17 mouse cellular contexts compared by ENCODE assay signal in genomic region chr2:167948047-167948446, GRCm38 (mm10). TPM values are rescaled to one million over a fixed set of nuclear protein-coding genes. Genes with fewer than 3 reads are reported as not detected.
A peak's percentile ranks its signal among the peaks of the same experiment; 100 is the strongest.
DNase-seq lines count a peak whose midpoint lies in the region; ATAC-seq and TF ChIP-seq lines count a peak whose summit lies in the region.
"Had no signal": no experiment of that assay in that cellular context is flagged by ENCODE, and none has a peak within 500 bp of the region (broad histone marks: within the 10 kb centered on the region; RNA-seq: fewer than 3 reads in every experiment).

No protein-coding gene starts in this region.

- no peak overlapping the region for H3K4me2 ChIP-seq in heart, postnatal 0 days (ENCODE audit: low read depth, low read length)
- H3K4me2 ChIP-seq in CH12.LX (ENCODE audit: insufficient read depth, low read depth, poor library complexity, severe bottlenecking): no peak overlapping the region
- no peak overlapping the region for H3K4me2 ChIP-seq in intestine, postnatal 0 days (replicated peaks; ENCODE audit: low read depth)
- H3K4me2 ChIP-seq in midbrain, embryonic 14.5 days (ENCODE audit: low read length): no peak overlapping the region
- H3K4me2 ChIP-seq: liver, embryonic 11.5 days; midbrain, embryonic 12.5 days; neural tube, embryonic 12.5 days had no signal

- H3K79me2 ChIP-seq in CH12.LX (replicated peaks; ENCODE audit: control insufficient read depth, extremely low read depth, insufficient read depth, poor library complexity, severe bottlenecking): peaks cover 97% of the 10 kb centered on the region

- TF ChIP-seq CTCF in heart, postnatal 0 days (IDR thresholded peaks at IDR 0.05; ENCODE audit: low read depth): no peak
- no peak for TF ChIP-seq CTCF in CH12.LX (conservative IDR thresholded peaks at IDR 0.05 in 1 of 2, IDR thresholded peaks at IDR 0.05 in 1 of 2; ENCODE audit: low read depth in 2 of 2, low read length in 2 of 2)
- TF ChIP-seq CTCF in intestine, postnatal 0 days (IDR thresholded peaks at IDR 0.05; ENCODE audit: low read depth): no peak

- no peaks in the 10 kb centered on the region for H3K9me3 ChIP-seq in heart, postnatal 0 days (replicated peaks; ENCODE audit: control insufficient read depth, low read length)
- no peaks in the 10 kb centered on the region for H3K9me3 ChIP-seq in CH12.LX (replicated peaks; ENCODE audit: low read length)
- no peaks in the 10 kb centered on the region for H3K9me3 ChIP-seq in intestine, postnatal 0 days (ENCODE audit: control insufficient read depth)
- H3K9me3 ChIP-seq in midbrain, embryonic 14.5 days (ENCODE audit: control insufficient read depth, low read length): no peaks in the 10 kb centered on the region
- H3K9me3 ChIP-seq: embryonic facial prominence, embryonic 10.5 days; midbrain, embryonic 12.5 days; neural tube, embryonic 12.5 days had no signal

- no peaks in the 10 kb centered on the region for H3K36me3 ChIP-seq in heart, postnatal 0 days (replicated peaks; ENCODE audit: control insufficient read depth, insufficient read depth, low read length)
- H3K36me3 ChIP-seq in CH12.LX (replicated peaks in 1 of 2; ENCODE audit: control insufficient read depth in 1 of 2, insufficient read depth in 1 of 2, low read length in 1 of 2): peaks cover 0 to 60% of the 10 kb centered on the region in 2 experiments
- H3K36me3 ChIP-seq in intestine, postnatal 0 days (ENCODE audit: control insufficient read depth, insufficient read depth): no peaks in the 10 kb centered on the region
- H3K36me3 ChIP-seq in midbrain, embryonic 14.5 days (ENCODE audit: control insufficient read depth, insufficient read depth, low read length): peaks cover 3% of the 10 kb centered on the region; the same call in 1 of the 2 replicates
- H3K36me3 ChIP-seq: midbrain, embryonic 12.5 days; neural tube, embryonic 12.5 days had no signal

- no peak for TF ChIP-seq EP300 in heart, postnatal 0 days (IDR thresholded peaks at IDR 0.05; ENCODE audit: low read depth)
- no peak for TF ChIP-seq EP300 in CH12.LX (IDR thresholded peaks at IDR 0.05; ENCODE audit: low read length)

- DNase-seq in heart, postnatal 0 days (ENCODE audit: low spot score): no peak
- DNase-seq in heart, postnatal 4 days: no peak
- DNase-seq in CH12.LX (ENCODE audit: extremely low read depth): no peak
- peak; percentile 62 to 80 for DNase-seq in lung, postnatal 4 days
- DNase-seq in cerebellum, postnatal 36 days: no peak
- DNase-seq in midbrain, embryonic 14.5 days: no peak
- DNase-seq: cerebellum, adult 9-11 months; heart, postnatal 36 days; kidney, adult 11 months; thymus, postnatal 4 days had no signal

- H3K4me3 ChIP-seq in heart, postnatal 0 days (ENCODE audit: low read depth, low read length): no peak overlapping the region
- no peak overlapping the region for H3K4me3 ChIP-seq in CH12.LX (replicated peaks in 1 of 3; ENCODE audit: low read depth in 2 of 3, low read length in 2 of 3, poor library complexity in 1 of 3)
- H3K4me3 ChIP-seq in intestine, postnatal 0 days (ENCODE audit: low read depth, low read length): no peak overlapping the region
- no peak overlapping the region for H3K4me3 ChIP-seq in midbrain, embryonic 14.5 days (replicated peaks; ENCODE audit: low read depth, low read length)
- H3K4me3 ChIP-seq: embryonic facial prominence, embryonic 10.5 days; midbrain, embryonic 12.5 days; neural tube, embryonic 12.5 days had no signal

- dilution Hi-C loops in CH12.LX (cut with MboI; ENCODE audit: extremely low pct_ligation_motif_present, extremely low pct_unique_long_range_greater_than_20kb, low sequenced_read_pairs): no loop called here

- TF ChIP-seq RAD21 in CH12.LX (IDR thresholded peaks at IDR 0.05; ENCODE audit: low read depth, low read length): no peak

- ATAC-seq in heart, postnatal 0 days (ENCODE audit: insufficient read depth, low read depth): no peak
- 0 out of 2 replicates have a peak, but pooled peaks have one; percentile 6 for ATAC-seq in granulocyte monocyte progenitor cell, adult 5-6 weeks (replicated peaks; ENCODE audit: poor library complexity, severe bottlenecking)
- no peak for ATAC-seq in intestine, postnatal 0 days
- ATAC-seq in midbrain, embryonic 14.5 days (ENCODE audit: low FRiP score, low TSS enrichment): no peak
- ATAC-seq: CD4-positive, CD25-positive, alpha-beta regulatory T cell, adult 4 months had no signal

- no peaks in the 10 kb centered on the region for H3K27me3 ChIP-seq in heart, postnatal 0 days (ENCODE audit: control insufficient read depth, insufficient read depth, low read length)
- H3K27me3 ChIP-seq in CH12.LX (replicated peaks): no peaks in the 10 kb centered on the region
- H3K27me3 ChIP-seq in intestine, postnatal 0 days (replicated peaks; ENCODE audit: control insufficient read depth, insufficient read depth, low read length): no peaks in the 10 kb centered on the region
- no peaks in the 10 kb centered on the region for H3K27me3 ChIP-seq in midbrain, embryonic 14.5 days (ENCODE audit: control insufficient read depth, insufficient read depth, low read length)
- H3K27me3 ChIP-seq: midbrain, embryonic 12.5 days; neural tube, embryonic 12.5 days had no signal

- H3K27ac ChIP-seq in heart, postnatal 0 days (ENCODE audit: low read depth): 0 out of 2 replicates have a peak overlapping the region, but pooled peaks have one; percentile 23
- H3K27ac ChIP-seq in CH12.LX (ENCODE audit: insufficient read depth, low read depth): peak overlapping the region; percentile 20
- H3K27ac ChIP-seq in intestine, postnatal 0 days (ENCODE audit: low read depth, low read length): no peak overlapping the region
- H3K27ac ChIP-seq in midbrain, embryonic 14.5 days (replicated peaks; ENCODE audit: low read depth, low read length): no peak overlapping the region
- H3K27ac ChIP-seq: embryonic facial prominence, embryonic 10.5 days; midbrain, embryonic 12.5 days; neural tube, embryonic 12.5 days had no signal

- TF ChIP-seq POLR2A in CH12.LX (IDR thresholded peaks at IDR 0.05; ENCODE audit: low read depth, low read length): no peak

- in situ Hi-C loops in CH12.LX (cut with MboI; ENCODE audit: low pct_ligation_motif_present, low pct_unique_long_range_greater_than_20kb, low sequenced_read_pairs): no loop called here

- H3K9ac ChIP-seq in heart, postnatal 0 days (replicated peaks; ENCODE audit: low read depth, low read length): no peak overlapping the region
- H3K9ac ChIP-seq in CH12.LX (ENCODE audit: insufficient read depth, low read depth): no peak overlapping the region
- no peak overlapping the region for H3K9ac ChIP-seq in intestine, postnatal 0 days (ENCODE audit: low read depth, low read length)
- no peak overlapping the region for H3K9ac ChIP-seq in midbrain, embryonic 14.5 days (replicated peaks; ENCODE audit: low read length)
- H3K9ac ChIP-seq: midbrain, embryonic 12.5 days; neural tube, embryonic 12.5 days had no signal

- peaks cover 37% of the 10 kb centered on the region for H3K4me1 ChIP-seq in heart, postnatal 0 days (ENCODE audit: control insufficient read depth, insufficient read depth)
- H3K4me1 ChIP-seq in CH12.LX (ENCODE audit: control insufficient read depth in 1 of 2, insufficient read depth in 2 of 2): peaks cover 80 to 99% of the 10 kb centered on the region in 2 experiments
- H3K4me1 ChIP-seq in intestine, postnatal 0 days (replicated peaks; ENCODE audit: control insufficient read depth, insufficient read depth, low read length): no peaks in the 10 kb centered on the region; the same call in 1 of the 2 replicates
- H3K4me1 ChIP-seq in midbrain, embryonic 14.5 days (ENCODE audit: control insufficient read depth, insufficient read depth, low read length): peaks cover 30% of the 10 kb centered on the region

- 62% methylated on average over 6 of the region's 6 CpGs for WGBS in heart, postnatal 0 days
- WGBS in intestine, postnatal 0 days: 66% methylated on average over 6 of the region's 6 CpGs
- 75% methylated on average over 6 of the region's 6 CpGs for WGBS in midbrain, embryonic 14.5 days

TF ChIP-seq in CH12.LX, 34 proteins besides CTCF, POLR2A, EP300 and RAD21:
- TF ChIP-seq MAZ (IDR thresholded peaks at IDR 0.05; ENCODE audit: low read depth, low read length): no peak
- TF ChIP-seq GABPA (IDR thresholded peaks at IDR 0.05; ENCODE audit: insufficient replicate concordance, low read depth, low read length): no peak
- no peak for TF ChIP-seq SIN3A (IDR thresholded peaks at IDR 0.05; ENCODE audit: low read length)
- TF ChIP-seq CHD1 (IDR thresholded peaks at IDR 0.05; ENCODE audit: low read depth, low read length): no peak
- TF ChIP-seq MXI1 (IDR thresholded peaks at IDR 0.05; ENCODE audit: low read depth, low read length): no peak
- TF ChIP-seq RCOR1 (conservative IDR thresholded peaks at IDR 0.05; ENCODE audit: low read depth, low read length): no peak
- no peak for TF ChIP-seq NELFE (IDR thresholded peaks at IDR 0.05; ENCODE audit: low read depth, low read length)
- no peak for TF ChIP-seq TBP (conservative IDR thresholded peaks at IDR 0.05; ENCODE audit: low read depth, low read length)
- TF ChIP-seq BHLHE40 (IDR thresholded peaks at IDR 0.05; ENCODE audit: low read depth, low read length): no peak
- TF ChIP-seq ZC3H11A (IDR thresholded peaks at IDR 0.05; ENCODE audit: low read depth, low read length): no peak
- no peak for TF ChIP-seq USF2 (conservative IDR thresholded peaks at IDR 0.05; ENCODE audit: low read depth, low read length)
- TF ChIP-seq ELF1 (IDR thresholded peaks at IDR 0.05; ENCODE audit: low read depth, low read length): no peak
- no peak for TF ChIP-seq ZMIZ1 (IDR thresholded peaks at IDR 0.05; ENCODE audit: low read depth, low read length)
- TF ChIP-seq CHD2 (IDR thresholded peaks at IDR 0.05; ENCODE audit: low read length): no peak

RNA-seq across cellular contexts. Expression of gene Ptpn1, which starts 16.2 kb away (rescaled TPM):
- total RNA-seq in heart, postnatal 0 days (2014; rRNA removed; ENCODE audit: low replicate concordance): 22.0 and 28.8 TPM in 2 replicates
- polyA plus RNA-seq in heart, postnatal 0 days (2015; fragmentation: Nextera tagmentation; extraction: Ambion mirVana): 36.5 and 37.9 TPM in 2 replicates
- total RNA-seq in heart, postnatal 4 days (2021): 10 to 100 TPM; 37.7 to 38.1 TPM
- total RNA-seq in CH12.LX (2012; rRNA removed) (77.6 and 90.0 TPM in 2 replicates), CH12.LX (2014; rRNA removed) (69.8 and 78.5 TPM in 2 replicates)
- polyA plus RNA-seq in CH12.LX (2012; ENCODE audit: insufficient read length, low read depth): 131 and 139 TPM in 2 replicates
- total RNA-seq in granulocyte monocyte progenitor cell, adult 5-6 weeks (2014; fragmentation: Nextera tagmentation): 20.9 and 31.6 TPM in 2 replicates
- 28.7 and 37.3 TPM in 2 replicates for total RNA-seq in granulocyte monocyte progenitor cell, adult 5-6 weeks (2017)
- 30.5 and 33.5 TPM in 2 replicates for polyA plus RNA-seq in intestine, postnatal 0 days (2015; fragmentation: Nextera tagmentation; extraction: Ambion mirVana)
- 53.1 and 81.9 TPM in 2 replicates for polyA plus RNA-seq in midbrain, embryonic 14.5 days (2014; fragmentation: Nextera tagmentation; extraction: Ambion mirVana)

Comparison
In these comparisons a context has a peak if more than half of its experiments do, and no peak if none do; other contexts are left out.
1. DNase-seq: peak in lung, postnatal 4 days (2 of 2); none in heart, postnatal 0 days (single experiment), heart, postnatal 4 days (single experiment), CH12.LX (single experiment), cerebellum, postnatal 36 days (0 of 2) and midbrain, embryonic 14.5 days (single experiment).
2. H3K27ac ChIP-seq: peak in heart, postnatal 0 days (single experiment) and CH12.LX (single experiment); none in intestine, postnatal 0 days (single experiment) and midbrain, embryonic 14.5 days (single experiment).